Mouse (Mus musculus) right cerebral cortex, postnatal 14 days (tissue): Measurements from ENCODE around the gene Lrtm1.

ENCODE experiments used
- DNase-seq: peaks from one replicate; pipeline ENCODE4 v3.0.0; 2022

Gene Lrtm1

DNA sequence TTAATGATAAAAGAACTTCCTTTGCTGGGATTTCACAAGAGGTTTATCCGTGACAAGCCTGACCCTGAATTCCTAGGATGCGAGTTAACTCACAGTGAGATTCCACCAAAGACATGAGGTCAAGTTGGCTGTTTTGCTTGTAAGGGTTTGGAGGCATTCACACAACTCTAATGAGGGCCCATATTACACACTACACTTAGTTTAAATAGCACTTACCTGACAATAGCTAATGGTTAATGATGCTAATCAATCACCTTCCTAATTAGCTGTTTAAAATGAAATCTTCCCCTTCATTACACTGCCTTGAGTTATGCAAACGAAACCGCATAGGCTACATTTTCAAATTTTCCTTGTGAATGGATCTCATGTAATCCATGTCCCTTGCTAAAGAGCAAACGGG is 20.2 kb downstream of the Lrtm1 start:
- no peak for DNase-seq

DNA sequence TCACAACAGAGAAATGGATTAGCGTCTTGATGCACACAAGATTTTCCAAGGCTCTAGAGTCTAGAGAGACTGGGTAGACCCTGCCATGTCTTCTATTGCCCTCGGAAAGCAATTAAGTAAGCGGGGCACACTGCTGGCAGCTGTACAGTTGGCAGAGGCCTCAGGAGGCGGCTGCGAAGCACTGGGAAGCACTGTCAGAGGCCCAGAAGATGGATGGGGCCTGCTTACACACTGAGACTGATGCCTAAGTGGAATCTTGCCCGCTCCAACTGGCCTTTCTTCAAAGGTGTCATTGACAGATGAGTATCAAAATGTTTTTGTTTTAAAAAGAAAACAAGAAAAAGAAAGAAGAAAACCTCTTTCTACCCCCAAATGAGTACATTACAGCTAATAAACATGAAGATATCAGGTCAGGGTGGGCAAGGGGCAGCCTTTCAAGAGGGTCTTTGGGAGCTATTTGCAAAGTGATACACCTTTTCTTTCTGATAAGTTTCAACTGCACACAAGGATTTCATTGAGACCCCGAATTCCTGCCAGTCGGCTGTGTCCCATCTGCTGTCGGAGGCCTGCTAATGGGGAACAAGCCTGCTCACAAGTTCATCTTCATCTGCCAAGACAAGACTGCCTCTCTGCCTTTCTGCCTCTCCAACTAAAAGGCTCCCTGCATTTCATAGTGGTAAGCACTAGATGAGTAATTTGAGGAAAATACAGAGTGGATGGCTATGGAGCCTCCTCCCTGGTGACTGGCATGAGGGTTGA is 22.8 kb downstream of the Lrtm1 start:
- peak; percentile 32 for DNase-seq

DNA sequence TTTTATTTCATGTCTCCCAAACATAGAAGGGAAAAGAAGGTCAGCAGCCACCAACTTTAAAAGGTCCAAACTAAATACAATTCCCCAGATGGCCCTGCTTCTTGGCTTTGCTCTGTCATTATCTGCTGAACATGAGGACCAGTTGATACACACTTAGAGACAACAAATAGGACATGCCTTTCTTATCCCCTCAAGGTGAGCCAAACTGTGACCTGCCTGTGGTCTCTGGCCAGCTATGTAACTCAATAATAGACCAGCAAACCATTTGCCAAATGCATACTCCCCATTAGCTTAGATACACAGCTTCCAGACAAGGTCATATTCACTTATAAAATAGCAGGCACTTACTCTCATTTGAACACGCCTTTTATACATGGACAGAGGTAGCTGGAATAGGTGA is 23.5 kb downstream of the Lrtm1 start:
- no peak for DNase-seq

DNA sequence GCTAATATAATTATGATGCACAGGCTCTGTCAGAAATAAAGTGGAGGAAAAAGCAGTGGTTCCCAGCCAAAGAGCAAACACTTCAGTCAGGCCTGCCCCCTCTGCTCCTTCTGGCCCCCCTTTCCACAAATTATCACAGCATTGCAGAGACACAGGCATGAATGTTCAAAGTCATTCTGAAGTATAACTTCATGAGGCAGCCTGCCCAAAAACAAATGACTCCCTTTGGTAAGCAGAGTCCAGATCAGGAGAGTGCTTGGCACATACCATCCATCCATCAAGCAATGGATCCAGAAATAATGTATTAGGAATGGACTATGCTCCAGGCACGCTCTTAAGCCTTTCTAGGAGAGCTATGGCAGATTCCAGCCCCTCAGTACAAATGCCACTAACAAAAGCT is 24.3 kb downstream of the Lrtm1 start:
- no peak for DNase-seq

DNA sequence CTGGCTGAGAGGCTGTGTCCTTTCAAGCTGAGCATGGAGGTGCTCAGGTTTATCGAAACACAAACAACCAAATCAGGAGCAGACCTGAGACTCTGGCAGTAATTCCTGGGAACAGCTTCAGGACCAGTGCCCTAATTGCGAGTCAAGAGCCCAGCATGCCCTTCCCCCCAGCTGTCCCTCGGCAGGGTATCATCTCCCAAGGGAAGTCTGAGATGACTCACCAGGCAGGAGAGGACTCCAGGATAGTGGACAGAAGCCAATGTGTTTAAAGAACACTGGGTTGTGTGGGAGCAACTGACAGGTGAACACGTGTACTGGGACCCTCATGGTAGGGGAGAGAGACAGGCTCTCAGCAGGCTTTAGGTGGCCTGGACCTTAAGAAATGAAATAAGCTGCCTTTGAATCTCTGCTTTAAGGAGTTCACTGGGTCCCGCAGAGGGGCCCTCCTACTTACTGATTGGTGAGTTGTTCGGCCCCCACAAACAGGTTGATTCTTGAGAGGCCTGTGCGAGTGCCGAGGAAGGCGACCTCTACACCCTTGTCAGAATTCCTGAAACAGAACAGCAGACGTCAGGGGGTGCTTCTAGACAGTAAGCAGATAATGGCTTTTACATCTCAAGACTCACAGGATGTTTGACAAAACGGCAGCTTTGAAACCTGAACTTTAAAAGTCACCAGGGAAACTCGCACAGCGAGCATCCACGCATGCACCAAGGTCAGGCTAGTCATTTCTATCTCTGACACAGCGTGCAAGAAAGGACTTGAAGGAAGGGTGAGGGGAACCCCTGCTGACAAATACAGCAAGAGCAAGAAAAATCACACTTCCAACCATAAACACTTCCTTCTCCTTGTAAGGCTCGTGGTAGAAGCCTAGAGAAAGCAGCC is 34.2 kb downstream of the Lrtm1 start:
- no peak for DNase-seq

DNA sequence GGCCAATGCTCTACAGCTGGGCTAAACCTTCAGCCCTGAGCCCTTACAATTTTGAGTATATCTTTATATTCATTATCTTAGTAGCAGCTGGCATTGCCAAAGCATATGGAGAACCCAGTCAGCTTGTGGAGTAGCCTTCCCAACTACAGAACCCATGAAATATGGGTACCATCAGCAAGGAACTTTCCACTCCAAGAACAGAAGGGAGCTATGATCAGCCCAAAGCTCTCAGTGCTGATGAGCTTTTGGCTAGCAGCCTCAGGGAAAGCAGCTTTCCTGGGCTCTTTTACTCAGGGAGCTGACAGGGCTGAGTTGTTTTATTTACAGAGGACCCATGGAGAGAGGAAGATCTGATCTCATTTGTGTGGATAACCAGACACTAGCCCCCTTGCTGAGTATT is 42.7 kb downstream of the Lrtm1 start:
- DNase-seq = no peak

DNA sequence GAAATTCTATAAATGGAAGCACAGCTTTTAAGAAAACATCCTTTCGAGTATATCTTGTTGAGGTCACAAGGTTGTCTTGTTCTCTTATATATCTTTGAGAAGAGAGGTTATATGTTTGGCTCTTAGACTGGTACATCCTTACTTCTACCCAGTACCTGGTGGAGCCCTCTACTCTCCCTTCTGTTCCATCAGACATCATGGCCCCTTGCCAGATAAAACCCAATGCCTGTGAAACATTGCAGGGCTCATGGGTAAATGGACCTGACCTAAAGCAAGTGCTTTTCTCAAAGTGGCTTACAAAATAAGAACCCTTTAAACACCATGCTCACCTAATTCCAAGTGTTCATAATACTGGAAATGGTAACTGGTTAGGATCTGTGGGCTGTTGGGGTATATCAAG is 43.5 kb downstream of the Lrtm1 start:
- DNase-seq = no peak

DNA sequence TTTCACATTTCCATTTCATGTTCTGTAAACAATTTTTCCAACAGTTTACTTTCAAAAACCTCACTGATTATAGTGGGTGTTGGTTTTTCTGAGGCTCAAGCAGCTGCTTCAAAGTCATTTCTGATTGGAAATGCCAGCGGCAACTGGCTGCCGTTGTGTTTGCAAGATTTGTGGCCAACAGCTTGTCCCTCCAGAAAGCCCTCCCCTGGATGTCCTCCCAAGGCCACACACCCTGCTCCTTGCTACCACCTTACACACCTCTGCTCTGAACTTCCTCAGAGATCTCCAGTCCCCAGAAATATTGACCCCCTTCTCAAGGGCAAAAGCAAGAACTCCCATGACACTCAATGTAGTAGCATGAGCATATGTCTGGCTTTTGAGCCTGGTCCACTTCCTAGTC is 44.7 kb downstream of the Lrtm1 start:
- no peak for DNase-seq

DNA sequence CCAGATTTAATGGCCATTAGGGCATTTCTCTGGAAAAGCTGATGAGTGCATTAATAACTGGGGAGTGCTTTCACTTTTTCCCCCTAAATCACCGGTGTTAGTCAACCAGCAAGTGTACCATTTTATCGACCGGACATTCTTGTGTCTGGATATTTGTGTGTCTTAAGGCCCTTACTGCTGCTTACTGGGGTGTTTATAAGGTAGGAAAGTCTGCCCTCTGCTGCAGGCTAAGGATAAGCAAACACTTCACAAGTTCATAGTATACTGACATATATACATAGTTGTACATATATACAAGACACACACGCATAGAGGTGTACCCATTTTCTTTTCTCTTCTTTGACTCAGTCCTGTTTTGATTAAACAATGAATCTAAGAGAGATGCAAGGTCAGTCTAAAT is 55.7 kb downstream of the Lrtm1 start:
- DNase-seq = no peak

DNA sequence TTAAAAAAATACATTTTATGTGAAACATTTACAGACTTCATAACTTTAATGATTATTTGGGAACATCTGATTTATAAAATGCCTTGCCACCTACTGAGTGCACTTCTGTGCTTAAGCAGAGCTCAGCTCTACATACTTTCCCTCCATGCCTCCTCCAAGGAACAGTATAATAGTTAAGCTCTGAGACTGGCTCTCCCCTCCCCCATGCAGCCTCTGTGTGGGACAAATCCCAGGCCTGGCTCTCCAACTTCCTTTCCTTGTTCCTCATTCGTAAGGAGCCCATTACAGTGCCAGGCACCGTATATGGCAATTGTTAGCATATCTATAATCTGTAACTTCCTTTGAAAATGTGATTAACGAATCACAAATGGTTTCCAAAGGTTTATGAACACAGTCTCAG is 59.4 kb downstream of the Lrtm1 start:
- no peak for DNase-seq

DNA sequence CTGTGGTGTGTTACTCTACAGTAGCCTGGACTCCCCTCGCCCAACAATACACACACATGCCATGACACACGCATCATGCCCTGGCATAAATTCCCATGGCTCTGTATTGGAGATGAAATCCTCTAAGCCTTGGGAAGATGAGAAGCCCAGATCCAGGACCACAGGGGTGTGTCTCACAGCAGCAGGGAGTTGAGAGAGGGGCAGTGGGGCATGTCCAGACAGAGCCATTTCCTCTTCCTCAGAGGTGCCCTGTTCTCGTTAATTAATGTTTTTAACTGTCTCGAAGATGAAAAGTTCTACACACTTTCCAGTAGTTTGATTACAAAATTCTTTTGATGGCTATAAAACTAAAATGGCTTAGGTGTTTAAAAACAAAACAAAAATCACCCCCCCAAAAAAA is 62.2 kb downstream of the Lrtm1 start:
- DNase-seq = no peak

DNA sequence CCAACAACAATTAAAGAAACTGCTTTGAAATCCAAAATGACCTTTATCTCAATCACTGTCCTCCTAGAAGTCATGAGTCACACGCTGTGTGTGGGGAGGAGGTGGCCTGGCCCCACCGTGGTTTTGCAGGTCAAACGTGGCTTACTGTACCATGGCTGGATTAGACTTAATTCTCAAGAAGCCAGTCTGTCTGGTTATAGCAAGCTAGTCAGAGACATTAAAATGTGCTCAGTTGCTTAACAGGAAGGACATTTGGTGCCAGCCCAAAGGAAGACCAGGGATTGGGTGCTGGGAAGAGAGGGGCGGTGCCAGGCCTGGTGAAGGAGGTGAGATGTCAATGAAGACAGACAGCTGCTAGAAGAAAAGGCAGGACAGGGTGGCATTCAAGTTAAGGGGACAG is 62.6 kb downstream of the Lrtm1 start:
- no peak for DNase-seq

DNA sequence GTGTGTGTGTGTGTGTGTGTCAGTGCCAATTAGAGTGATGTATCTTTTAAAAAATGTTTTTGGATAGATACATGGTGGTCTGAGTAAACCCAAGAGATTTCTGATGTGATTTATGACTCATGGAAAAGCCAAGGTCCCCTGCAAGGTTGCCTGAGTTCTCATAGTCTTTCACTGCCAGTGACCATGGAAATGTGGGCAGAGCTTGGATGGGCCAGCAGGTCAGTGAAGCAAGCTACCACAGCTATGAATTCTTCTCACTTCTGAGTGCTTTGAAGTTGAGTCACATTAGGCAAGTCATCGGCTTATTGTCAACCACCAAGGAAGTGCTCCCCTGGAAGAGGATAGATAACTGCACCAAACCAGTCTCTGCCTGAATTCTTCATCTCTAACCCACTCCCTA is 64.2 kb downstream of the Lrtm1 start:
- DNase-seq = no peak
